In the genomic region with DNA sequence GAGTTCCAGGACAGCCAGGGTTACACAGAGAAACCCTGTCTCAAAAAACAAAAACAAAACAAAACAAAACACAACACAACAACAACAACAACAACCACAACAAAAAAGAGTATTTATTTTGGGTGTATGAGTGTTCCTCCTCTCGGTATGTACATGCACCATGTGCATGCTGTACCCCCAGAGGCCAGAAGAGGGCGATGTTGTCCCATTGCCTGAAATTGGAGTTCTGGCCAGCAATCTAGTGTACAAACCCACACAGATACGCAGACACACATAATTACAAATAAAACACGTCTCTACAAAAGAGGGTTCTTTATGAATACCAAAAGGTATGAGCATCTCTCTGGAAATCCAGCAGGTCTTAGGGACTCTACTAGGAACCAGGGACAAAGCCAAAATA, we compare ENCODE assay signal across 9 mouse cellular contexts.
DNase-seq lines count a peak whose midpoint lies in the region; ATAC-seq and TF ChIP-seq lines count a peak whose summit lies in the region.
"Had no signal": no experiment of that assay in that cellular context is flagged by ENCODE, and none has a peak within 500 bp of the region (broad histone marks: within the 10 kb centered on the region; RNA-seq: fewer than 3 reads in every experiment).

No protein-coding gene starts in this region.

- no peak overlapping the region for H3K4me3 ChIP-seq in neural tube, embryonic 15.5 days (replicated peaks)
- no peak overlapping the region for H3K4me3 ChIP-seq in bone marrow, adult 2 months (replicated peaks; ENCODE audit: control insufficient read depth, low read depth, low read length)

- no peaks in the 10 kb centered on the region for H3K36me3 ChIP-seq in neural tube, embryonic 15.5 days

- TF ChIP-seq POLR2A in bone marrow, adult 2 months (IDR thresholded peaks at IDR 0.05; ENCODE audit: borderline replicate concordance, control insufficient read depth, low read depth, low read length) = no peak

- no peak overlapping the region for H3K9ac ChIP-seq in neural tube, embryonic 15.5 days (replicated peaks)

- peak; percentile 18 to 43 for DNase-seq in heart, postnatal 36 days
- DNase-seq in heart, adult 9 months (ENCODE audit: low spot score in 2 of 2) = no peak
- DNase-seq in neural tube, embryonic 10.5 days (ENCODE audit: extremely low spot score, low spot score) = peak; percentile 49
- peak; percentile 17 for DNase-seq in lung, postnatal 36 days
- no peak for DNase-seq in gastrocnemius, postnatal 25 days

- no peaks in the 10 kb centered on the region for H3K9me3 ChIP-seq in neural tube, embryonic 15.5 days (replicated peaks)

- WGBS in neural tube, embryonic 15.5 days = 70% methylated on average over 4 of the region's 4 CpGs
- WGBS in bone marrow, adult 2 months = 74% methylated on average over 4 of the region's 4 CpGs

- H3K27ac ChIP-seq in neural tube, embryonic 15.5 days (replicated peaks) = no peak overlapping the region
- no peak overlapping the region for H3K27ac ChIP-seq in bone marrow, adult 2 months (ENCODE audit: control insufficient read depth, insufficient read depth, low read depth, low read length, poor library complexity)

- H3K4me2 ChIP-seq in neural tube, embryonic 15.5 days = no peak overlapping the region

- H3K4me1 ChIP-seq in neural tube, embryonic 15.5 days = peaks cover 19% of the 10 kb centered on the region; the same call in 1 of the 2 replicates
- H3K4me1 ChIP-seq in bone marrow, adult 2 months (ENCODE audit: control insufficient read depth, insufficient read depth, low read length) = no peaks in the 10 kb centered on the region
- H3K4me1 ChIP-seq: megakaryocyte, embryonic 14.5 days had no signal

- no peak for ATAC-seq in neural tube, embryonic 15.5 days (ENCODE audit: low FRiP score)
- ATAC-seq in inflammation-experienced regulatory T-cells, adult 6 months = no peak

- TF ChIP-seq CTCF in bone marrow, adult 2 months (IDR thresholded peaks at IDR 0.05; ENCODE audit: control insufficient read depth, insufficient read depth, low read length) = peak; percentile 60

- intact Hi-C loops in heart, postnatal 36 days (cut with DNase I) = loop anchor here (1.0 kb wide), 1 partner anchor 167 kb away; no protein-coding TSS in a partner anchor

- H3K27me3 ChIP-seq in neural tube, embryonic 15.5 days (replicated peaks) = no peaks in the 10 kb centered on the region

Comparison
In these comparisons a context has a peak if more than half of its experiments do, and no peak if none do; other contexts are left out.
1. DNase-seq: peak in heart, postnatal 36 days (2 of 2), neural tube, embryonic 10.5 days (single experiment) and lung, postnatal 36 days (single experiment); none in heart, adult 9 months (0 of 2) and gastrocnemius, postnatal 25 days (single experiment).